Mouse (Mus musculus) limb, embryonic 11.5 days (tissue): ENCODE measurements at regions not wholly inside any gene's neighbourhood (a gene's known extent, or its start where the extent isn't known, plus 50 kb on each side); places are given as distances from the start of the nearest gene placed in this dataset.

Experiments used
- ATAC-seq: fragments of 200-750 bp; cut with Nextera tagmentation; 2 replicates; pipeline ENCODE4 v1.8.0; 2017; ENCODE audit warnings: low read depth; ENCODE audit not compliant: insufficient number of reproducible peaks, low FRiP score, low TSS enrichment
- DNase-seq: peaks from one replicate; pipeline ENCODE4 v3.0.0-alpha.2; 2015; ENCODE audit warnings: low spot score
- H3K27ac ChIP-seq: fragments of 300-500 bp; sonication (generic); replicated peaks from 2 replicates; pipeline ENCODE4 v1.5.1; 2014; ENCODE audit warnings: low read depth, mild to moderate bottlenecking, low read length
- H3K27me3 ChIP-seq: fragments of 300-500 bp; sonication (generic); 2 replicates; pipeline ENCODE4 v1.6.1; 2014; ENCODE audit warnings: mild to moderate bottlenecking, low read length, mixed read lengths; ENCODE audit not compliant: control insufficient read depth, insufficient read depth
- H3K36me3 ChIP-seq: fragments of 300-500 bp; sonication (generic); 2 replicates; pipeline ENCODE4 v1.6.1; 2014; ENCODE audit warnings: mild to moderate bottlenecking, low read length, moderate library complexity, mixed read lengths; ENCODE audit not compliant: control insufficient read depth, insufficient read depth
- H3K4me1 ChIP-seq: fragments of 300-500 bp; sonication (generic); 2 replicates; pipeline ENCODE4 v1.6.1; 2014; ENCODE audit warnings: low read length, mixed read lengths; ENCODE audit not compliant: control insufficient read depth, insufficient read depth
- H3K4me2 ChIP-seq: fragments of 300-500 bp; sonication (generic); 2 replicates; pipeline ENCODE4 v1.6.1; 2014; ENCODE audit warnings: low read depth, mild to moderate bottlenecking, moderate library complexity; ENCODE audit not compliant: severe bottlenecking
- H3K4me3 ChIP-seq: fragments of 300-500 bp; sonication (generic); 2 replicates; pipeline ENCODE4 v1.5.1; 2014; ENCODE audit warnings: low read depth, low read length
- H3K9ac ChIP-seq: fragments of 300-500 bp; sonication (generic); 2 replicates; pipeline ENCODE4 v1.6.1; 2014; ENCODE audit warnings: mild to moderate bottlenecking, low read length
- H3K9me3 ChIP-seq: fragments of 300-500 bp; sonication (generic); 2 replicates; pipeline ENCODE4 v1.6.1; 2016; ENCODE audit warnings: low read length; ENCODE audit not compliant: control insufficient read depth
- WGBS: fragments of 180-500 bp; shearing (Covaris S2); extraction: QIAGEN DNeasy Blood & Tissue Kit; methylation state at CpG from one replicate; pipeline ENCODE4 v1.1.7; 2014; 5-methylcytosine and 5-hydroxymethylcytosine counted together

- Histone ChIP-seq H3K27ac (no peak overlapping the region), H3K36me3 (no peaks in the 10 kb centered on the region), H3K4me2 (no peak overlapping the region), H3K9ac (no peak overlapping the region), H3K9me3 (no peaks in the 10 kb centered on the region), H3K4me1 (no peaks in the 10 kb centered on the region), H3K4me3 (no peak overlapping the region), H3K27me3 (no peaks in the 10 kb centered on the region)
- DNase-seq (no peak), ATAC-seq (no peak)
- 59% methylated on average over 11 of the region's 11 CpGs for WGBS
These were observed 126.0 kb downstream of the Gm10131 start for GRCm38 (mm10) chr8:33985430-33985977.

GRCm38 (mm10) chr8:33981629-33982028, 129.9 kb downstream of the Gm10131 start:
- Histone ChIP-seq H3K4me1 (peaks cover 6% of the 10 kb centered on the region; the same call in 1 of the 2 replicates), H3K27ac (no peak overlapping the region), H3K4me3 (no peak overlapping the region), H3K9me3 (no peaks in the 10 kb centered on the region), H3K4me2 (no peak overlapping the region), H3K9ac (no peak overlapping the region), H3K36me3 (no peaks in the 10 kb centered on the region), H3K27me3 (no peaks in the 10 kb centered on the region)
- no peak for DNase-seq
- ATAC-seq, result no peak
- 71% methylated on average over 4 of the region's 4 CpGs for WGBS

- Histone ChIP-seq H3K9me3 (no peaks in the 10 kb centered on the region), H3K27me3 (no peaks in the 10 kb centered on the region), H3K36me3 (no peaks in the 10 kb centered on the region), H3K4me3 (no peak overlapping the region), H3K9ac (no peak overlapping the region), H3K27ac (no peak overlapping the region), H3K4me1 (peaks cover 6% of the 10 kb centered on the region; the same call in 1 of the 2 replicates), H3K4me2 (no peak overlapping the region)
- ATAC-seq, result no peak
- DNase-seq, result no peak
- 52% methylated on average over 7 of the region's 7 CpGs for WGBS
These were observed 130.5 kb downstream of the Gm10131 start for GRCm38 (mm10) chr8:33980999-33981398.
